Mouse (Mus musculus) megakaryocyte-erythroid progenitor cell, adult 5-6 weeks (primary cell): ENCODE results near the gene Ttc13. TPM values are rescaled to one million over a fixed set of nuclear protein-coding genes. Genes with fewer than 3 reads are reported as not detected.

Experiments
- ATAC-seq: replicated peaks from 2 replicates; pipeline ENCODE4 v1.8.0; 2016; ENCODE audit warnings: mild to moderate bottlenecking, inconsistent platforms; ENCODE audit not compliant: severe bottlenecking, poor library complexity, low FRiP score, low TSS enrichment
- total RNA-seq, 2 experiments: library from RNA; stranded (forward) in 1 of 2; stranded (reverse) in 1 of 2; fragments of 200-1000, 215-1000 nt in 1 of 2; fragments of >200 nt in 1 of 2; fragmentation: Nextera tagmentation in 1 of 2; gene quantifications; 2 replicates each; pipeline ENCODE4 v1.2.3; 2014 to 2017

Ttc13 gene
- total RNA-seq, 2 experiments from 2014 or later = 50.7 to 73.5 TPM

DNA sequence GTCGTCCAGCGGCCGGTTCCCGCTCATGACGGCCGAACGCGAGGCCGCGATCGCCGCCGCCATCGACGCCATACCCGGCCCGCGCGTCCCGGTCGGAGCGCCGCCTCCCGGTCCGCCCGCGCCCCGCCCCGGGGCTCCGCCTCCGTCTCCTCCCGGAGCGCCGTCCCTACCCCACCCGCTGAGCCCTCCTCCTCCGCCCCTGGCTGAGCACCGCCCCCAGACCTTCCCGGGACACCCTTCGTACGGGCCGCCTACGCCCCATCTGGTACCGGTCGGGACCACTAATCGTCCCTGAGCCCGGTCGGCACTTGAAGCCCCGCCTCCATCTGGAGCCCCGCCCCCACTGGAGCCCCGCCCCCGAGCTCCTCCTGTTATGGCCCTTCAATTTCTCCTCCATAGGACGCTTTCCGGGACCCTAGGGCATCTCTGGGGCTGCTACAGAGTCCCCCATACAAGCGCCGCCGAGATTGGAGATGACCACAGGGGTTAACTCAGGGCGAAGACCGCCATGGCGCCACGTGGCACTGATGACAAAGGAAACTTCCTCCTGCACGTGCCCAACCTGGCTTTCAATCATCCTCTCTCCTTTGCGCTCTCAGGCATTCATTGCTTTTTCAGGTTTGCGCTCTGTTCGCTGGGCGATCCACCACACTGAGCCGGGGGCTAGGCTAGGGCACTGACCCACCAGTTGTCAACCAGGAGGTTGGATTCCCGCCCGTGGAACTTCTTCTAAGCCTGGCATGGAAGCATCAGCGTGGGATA lies 58.5 kb downstream of the Ttc13 start, which contains the start of gene 2310022B05Rik:
2310022B05Rik (minus strand) TSS at position 258 of the 762 bp plus-strand sequence.
- ATAC-seq = peak; percentile 86

DNA sequence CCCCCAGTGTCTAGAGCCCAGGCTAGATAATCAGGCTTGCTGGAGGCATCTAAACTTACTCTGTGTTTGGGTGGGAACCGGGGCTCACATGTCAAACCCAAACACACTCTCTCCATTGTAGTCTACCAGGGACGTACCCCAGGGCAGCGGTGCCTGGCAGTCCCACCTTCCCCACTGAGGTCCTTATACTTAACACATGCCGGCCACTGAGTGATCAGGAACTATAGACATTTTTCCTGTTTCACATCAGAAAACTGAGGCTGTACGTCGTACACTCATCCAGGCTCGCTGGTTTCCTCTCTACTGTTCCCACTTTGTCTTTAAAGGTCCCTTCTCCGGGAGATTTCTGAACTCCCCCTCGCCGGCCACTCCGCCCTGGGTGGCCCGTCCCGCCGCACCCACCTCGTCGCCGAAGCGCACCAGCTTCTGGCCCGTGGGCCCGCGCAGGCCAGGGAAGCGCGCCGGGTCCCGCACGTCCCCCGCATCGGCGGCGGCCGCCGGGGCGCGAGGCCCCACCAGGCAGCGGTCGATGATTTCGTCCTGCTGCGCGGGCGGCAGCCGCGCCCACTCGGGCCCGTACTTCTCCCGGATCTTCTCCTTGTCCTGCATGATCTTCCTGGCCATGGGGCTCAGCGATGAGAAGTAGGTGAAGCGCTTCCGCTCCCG lies 59.2 kb downstream of the Ttc13 start:
- no peak for ATAC-seq

DNA sequence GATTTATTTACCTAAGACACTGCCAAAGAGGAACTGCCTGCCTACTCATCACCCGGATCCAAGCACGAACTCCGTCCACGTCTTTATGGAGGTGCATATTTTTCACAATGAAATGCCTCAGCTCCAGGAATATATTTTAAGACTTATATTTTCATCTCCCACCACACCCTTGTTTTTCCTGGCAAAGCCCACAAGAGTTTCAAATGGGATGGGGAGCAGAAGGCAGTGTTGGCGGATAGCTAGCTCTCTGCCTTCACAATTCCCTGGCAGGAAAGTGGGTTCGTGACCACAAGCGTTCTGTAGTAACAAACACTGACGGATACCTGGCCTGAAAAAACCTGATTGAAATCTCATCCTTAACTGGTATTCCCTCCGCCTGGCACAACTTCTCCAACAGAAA lies 60.0 kb downstream of the Ttc13 start:
- ATAC-seq = no peak

DNA sequence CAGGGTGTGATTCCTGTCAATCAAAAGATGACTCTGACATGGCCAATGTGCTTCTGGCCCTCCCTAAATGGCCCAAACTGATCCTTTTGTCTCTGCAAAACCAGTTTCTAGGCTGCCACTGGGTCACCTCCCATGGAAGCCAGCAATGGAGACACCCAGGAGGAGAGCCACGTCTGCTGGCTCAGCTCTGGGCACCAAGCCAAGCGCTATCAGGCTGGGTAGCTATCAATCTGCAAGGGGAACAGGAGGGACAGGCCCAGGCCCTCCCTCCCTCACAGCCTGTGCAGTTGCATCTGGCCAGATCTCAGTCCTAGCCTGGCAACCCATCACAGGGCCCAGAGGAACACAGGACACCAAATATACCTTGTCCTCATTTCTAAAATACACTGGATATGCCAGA lies 63.4 kb downstream of the Ttc13 start:
- peak; percentile 72 for ATAC-seq

DNA sequence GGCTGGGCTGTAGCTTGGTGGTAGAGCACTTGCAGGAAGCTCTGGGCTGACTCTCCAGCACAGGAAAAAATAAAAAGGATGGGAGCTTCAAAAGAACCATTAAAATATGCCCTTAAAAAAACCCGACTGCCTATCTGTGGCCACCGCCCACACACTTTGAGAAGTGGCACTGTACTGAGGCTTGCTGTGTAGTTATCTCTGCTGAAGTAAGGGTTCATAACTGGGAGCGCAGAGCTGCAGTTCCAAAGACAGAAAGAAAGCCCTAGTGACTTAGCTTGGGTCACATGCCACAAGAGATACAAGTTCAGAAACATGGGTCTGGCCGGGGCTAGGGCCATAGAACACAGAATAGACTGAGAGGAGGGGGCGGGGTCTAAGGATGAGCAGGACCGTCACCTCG lies 63.8 kb downstream of the Ttc13 start:
- peak; percentile 91 for ATAC-seq

DNA sequence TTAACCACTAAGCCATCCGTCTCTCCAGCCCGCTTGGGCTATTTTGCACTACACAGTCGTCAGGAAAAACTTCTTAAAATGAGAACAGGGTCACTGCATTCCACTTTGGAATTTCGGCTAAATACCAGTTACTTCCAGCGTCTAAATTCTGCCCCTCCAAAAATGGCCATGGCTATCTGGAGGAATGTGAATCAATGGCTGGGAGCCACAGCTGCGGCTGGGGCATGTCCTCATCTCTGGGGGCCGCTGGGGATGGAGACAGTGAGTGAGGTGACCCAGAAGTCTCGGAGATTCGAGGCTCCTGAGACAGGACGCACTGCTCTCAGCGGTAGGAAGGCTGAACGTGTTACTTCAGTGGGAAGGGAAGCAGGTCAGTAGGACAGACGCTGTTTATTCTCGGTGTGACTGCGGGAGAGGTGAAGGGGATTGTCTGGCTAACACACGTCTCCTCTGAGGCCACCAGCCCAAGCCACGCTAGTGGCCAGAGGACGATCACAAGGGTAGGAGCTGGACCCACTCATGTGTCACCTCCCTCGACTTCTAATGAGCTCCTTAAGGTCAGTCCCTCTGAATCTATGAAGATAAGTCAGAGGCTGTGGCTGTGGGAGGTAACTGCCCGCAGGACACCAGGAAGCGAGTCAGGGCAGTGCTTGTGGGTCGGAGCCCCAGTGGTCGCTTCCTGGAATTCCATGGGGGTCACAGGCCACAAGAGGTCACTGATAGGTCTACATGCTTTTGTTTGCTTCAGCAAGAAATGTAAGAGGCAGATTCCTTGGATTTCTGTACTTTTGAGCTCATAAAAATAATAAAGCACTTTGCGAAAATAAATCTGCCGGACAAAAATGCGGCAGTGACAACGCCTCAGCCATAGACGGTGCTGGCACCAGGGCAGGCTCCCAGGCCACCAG lies 68.0 kb downstream of the Ttc13 start:
- ATAC-seq = no peak

DNA sequence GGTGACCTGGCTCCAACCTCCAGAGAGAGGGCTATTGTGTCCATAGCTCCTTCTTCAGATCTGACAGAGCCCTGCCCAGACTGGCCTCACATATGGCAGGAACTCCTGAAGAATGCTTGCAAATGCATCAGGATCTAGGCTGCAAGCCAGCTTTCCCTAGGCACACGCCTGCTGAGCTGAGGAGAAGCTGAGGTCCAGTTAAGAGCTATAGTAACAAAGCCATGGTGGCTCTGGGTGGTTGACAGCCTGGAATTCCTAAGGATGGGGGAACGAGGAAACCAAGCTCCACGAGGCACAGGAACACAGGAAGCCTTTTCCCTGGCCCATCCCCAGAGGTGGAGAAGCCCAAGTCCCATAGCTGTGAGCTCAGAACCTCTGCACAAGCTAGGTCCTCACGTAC lies 69.2 kb downstream of the Ttc13 start:
- ATAC-seq = no peak

DNA sequence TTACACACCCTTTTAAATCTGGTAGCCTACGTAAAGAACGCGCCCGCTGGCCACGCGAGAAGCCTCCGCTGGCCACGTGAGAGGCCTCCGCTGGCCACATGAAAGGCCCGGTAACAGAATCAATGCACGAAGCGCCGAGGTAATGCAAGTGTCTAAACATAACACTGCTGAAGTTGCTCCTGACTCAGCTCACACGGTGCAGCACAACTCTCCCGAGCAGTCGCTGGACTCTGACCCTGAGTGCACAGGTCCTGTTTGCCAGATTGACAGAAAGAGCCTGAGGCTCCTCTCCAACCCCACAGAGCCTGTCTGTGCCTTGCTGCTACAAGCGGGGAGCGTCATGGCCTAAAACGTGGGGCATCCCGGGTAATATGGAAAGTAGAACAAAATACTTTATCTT lies 70.0 kb downstream of the Ttc13 start:
- ATAC-seq = no peak

DNA sequence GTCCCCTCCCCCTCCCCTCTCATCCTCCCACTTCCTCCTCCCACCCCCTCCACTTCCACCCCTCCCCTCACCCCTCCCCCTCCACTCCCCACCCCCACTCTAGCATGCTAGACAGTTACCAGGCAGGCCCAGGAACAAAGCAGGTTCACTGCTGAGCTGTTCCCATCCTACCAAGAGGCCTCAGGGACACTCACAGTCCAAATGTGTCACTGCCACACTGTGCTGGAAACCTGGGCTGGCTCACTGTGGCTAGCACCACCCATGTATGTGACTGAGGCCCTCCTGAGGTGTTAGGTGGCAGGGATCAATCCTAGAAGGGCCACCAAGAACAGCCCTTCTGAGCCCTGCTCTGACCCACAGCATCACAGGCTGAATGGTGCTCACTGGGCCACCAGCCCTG lies 73.5 kb downstream of the Ttc13 start:
- no peak for ATAC-seq

DNA sequence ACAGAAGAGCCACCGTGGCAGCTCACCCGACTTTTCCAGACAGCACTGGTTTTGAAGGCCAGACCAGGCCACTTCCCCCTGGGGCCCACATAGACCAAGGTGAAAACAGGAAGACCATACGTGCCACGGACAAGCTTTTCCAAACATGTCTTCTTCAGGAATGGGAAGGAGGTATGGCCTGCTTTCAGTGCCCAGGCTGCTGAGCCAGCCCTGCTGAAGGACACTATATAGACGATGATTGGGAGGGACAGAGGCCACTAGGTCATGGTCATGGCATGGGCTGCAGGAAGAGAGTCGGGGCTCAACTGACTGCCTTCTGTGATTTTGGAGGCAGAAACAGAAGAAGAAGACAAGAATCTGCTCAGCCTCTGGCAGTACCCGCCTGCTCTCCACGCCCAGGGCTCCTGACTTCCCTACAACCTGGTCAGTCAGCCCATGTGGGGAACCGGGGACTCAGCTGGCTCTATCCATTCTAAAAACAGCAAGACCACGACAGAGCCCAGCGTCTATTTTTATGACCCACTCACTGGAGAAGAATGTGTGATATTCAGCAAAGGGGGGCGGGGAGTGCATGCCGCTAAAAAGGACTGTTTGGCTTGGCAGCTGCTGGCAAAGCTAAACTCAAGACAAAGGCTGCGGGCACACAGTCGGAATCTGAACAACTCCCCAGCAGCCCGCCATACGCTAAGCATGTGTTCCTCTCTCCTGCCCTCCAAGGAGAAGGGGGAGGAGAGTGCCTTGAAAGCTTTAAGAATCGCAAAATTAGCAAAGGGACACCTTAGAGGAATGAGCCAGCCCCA lies 78.0 kb downstream of the Ttc13 start:
- no peak for ATAC-seq

DNA sequence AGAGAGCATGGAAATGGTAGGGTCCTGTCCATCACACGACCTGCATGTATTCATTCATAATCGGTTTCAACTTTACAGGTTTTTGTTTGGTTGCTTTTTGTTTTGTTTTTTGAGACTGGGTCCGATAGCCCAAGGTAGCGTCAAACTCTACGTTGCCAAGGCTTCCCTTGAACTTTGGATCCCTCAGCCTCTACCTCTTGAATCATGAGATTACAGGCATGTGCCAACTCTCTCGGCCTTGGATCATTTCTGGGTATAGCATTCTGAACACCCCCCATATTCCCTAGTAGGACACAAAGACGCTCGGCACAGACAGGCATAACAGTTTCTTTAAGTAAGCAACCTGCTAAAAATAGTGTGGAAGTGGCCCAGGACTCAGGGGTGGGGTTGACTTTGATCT lies 80.2 kb downstream of the Ttc13 start:
- no peak for ATAC-seq

DNA sequence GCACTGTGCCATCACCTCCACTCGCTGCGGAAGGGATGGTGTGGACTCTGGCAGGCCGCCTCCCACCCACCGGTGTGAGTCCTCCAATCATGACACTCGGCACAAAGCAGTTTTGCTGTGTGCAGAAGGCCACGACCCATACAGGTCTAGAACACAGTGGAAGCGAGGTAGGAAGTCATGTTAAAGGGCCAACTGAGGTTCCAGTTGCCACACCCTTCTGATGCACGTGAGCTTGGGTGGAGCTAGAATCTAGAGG lies 86.6 kb downstream of the Ttc13 start:
- ATAC-seq = no peak

DNA sequence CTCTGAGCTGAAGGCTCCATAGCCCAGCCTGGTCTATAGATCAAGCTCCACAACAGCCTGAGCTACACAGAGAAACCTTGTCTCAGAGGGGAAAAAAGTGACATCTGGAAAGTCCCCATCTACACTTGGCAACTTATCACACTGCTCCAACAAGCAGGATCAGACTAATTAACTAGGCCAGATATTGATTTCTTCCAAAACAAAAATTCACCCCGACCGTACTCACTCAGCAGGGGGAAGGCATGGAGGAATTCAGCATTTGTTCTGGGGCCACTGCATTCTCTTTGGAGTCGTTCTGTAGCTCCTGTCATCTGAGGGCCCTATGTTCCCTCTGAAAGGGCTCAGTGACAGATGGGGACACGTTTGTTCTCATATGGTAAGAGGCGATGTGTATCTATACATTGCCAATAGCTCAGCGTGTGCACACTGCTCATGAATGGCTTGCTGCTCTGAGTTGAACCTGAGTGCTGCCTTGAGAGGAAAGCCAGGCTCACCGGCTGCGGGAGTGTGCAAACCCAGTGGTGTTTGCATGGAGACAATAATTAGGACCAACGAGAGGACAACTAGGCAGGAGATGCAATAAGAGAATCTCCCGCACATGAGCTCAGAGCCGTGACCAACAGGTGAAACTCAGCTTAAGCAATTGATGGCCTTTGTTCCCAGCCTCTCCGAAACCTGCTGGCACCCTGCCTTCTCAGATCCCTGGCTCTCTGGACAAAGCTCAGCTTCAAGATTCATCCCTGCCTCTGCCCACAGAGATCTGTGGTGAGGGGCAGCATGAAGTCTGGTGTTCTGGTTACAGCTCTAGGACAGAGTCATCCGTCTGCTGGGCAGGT lies 87.2 kb downstream of the Ttc13 start:
- ATAC-seq = no peak

DNA sequence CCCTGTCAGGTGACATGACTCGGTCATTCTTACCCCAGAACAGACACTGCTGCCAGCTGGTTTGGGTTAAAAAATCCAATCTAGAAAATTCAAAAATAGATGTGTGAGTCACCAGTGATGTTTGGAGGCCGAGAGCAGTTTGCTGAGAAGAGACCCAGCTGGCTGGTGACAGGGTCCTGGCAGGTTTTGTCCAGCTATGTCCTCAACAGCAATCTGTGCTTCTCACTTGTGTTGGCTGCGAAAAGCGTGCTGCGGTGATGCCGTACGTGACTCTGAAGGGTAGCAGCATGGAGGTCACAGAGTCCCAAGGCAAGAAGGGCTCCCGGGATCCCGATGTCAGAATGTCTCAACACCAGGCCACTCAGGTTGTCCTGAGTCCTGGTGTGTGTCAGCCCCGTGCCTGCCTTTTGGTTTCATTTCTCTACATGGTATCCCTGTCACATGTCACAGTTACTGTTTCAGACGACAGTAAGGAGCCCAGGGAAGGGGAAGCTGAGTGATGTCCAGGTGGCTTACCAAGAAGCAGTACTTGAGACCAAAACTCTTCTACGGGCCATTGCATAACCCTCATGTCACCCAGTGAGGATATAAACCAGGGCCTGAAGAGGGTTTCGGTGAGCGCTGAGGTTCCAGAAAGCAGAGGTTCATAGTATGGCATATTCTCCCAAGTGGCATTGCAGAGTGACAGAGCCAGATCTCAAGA lies 88.6 kb downstream of the Ttc13 start:
- ATAC-seq = no peak

DNA sequence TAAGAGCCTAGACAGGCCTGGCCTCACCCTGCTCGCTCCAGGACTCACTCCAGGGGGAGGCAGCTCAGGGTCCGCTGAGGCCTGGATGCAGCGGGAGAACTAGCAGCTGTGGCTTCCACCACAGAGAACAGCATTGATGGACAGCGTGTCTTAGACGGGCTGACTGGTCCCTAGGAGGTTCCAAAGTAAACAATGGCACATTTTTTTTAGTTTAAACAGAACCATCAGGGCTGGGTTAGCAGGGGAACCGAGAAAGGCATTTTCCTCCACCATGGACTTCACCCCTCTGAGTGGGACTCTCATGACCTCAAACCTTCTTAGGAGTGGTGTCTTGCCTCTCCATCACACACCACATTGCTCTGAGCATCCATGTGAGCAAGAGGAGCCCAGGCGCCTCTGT lies 89.8 kb downstream of the Ttc13 start:
- no peak for ATAC-seq

DNA sequence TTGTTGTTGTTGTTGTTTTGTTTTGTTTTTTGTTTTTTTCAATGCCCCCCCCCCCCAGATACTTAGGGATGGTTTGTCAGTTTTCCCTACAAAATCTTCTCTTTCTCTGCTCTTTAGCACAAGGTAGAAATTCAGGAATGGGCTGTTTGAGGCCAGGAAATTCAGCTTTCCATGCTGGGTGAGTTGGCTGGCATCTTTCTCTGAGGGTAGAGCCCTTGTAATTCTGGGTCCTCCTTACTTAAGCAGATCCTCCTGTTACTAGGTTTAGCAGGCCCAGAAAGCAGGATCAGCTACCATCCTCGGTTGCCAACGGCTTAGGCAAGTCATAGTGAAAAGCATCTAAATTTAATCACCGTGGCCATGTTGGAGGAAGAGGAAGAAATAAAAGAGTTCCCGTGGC lies 90.9 kb downstream of the Ttc13 start:
- no peak for ATAC-seq

DNA sequence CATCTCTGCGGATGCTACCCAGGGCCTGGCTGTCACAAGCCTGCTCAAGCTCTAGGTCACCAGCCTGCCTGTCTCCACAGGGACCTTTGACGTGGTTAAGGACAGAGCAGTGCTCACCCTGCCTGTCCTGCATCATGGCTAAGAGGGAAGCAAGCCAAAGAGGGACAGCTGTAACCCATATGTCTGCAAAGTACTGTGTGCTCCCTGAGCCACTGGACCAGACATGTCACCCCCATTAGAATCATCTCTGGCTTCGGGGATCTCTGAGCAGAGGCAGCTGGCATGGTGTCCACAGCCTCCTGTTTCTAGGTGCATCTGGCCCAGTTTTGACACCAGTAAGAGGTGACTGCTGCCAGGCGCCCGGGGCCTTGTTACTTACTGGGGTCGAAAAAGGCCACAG lies 91.3 kb downstream of the Ttc13 start:
- no peak for ATAC-seq

DNA sequence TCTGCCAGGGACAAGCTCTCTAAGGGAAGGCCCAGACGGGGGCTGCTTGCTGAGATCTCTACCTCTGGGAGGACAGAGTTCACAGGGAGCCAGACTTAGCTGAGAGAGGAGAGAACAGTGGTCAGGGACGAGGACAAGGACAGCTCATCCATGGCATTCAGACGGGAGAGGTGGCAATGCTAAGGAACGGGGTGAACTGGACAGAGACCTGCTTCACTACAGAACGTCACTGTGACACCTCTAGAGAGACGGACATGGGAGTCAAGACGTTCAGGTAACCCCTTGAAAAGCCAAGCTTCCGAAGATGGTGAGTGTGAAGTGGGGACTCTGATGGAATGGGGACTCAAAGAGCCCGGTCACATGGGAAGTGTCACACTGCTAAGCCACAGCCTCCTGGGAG lies 95.5 kb downstream of the Ttc13 start:
- no peak for ATAC-seq
